Mouse (Mus musculus) heart, embryonic 11.5 days (tissue): ENCODE data around the gene Phlda1. TPM values are rescaled to one million over a fixed set of nuclear protein-coding genes. Genes with fewer than 3 reads are reported as not detected.
"Not testable (repeated sequence)": the region's sequence is repeated elsewhere in the genome, so short reads cannot be mapped to it uniquely, and the experiment has no call there.

ENCODE experiments used
- ATAC-seq: fragments of 200-750 bp; cut with Nextera tagmentation; replicated peaks from 2 replicates; pipeline ENCODE4 v1.8.0; 2017; ENCODE audit warnings: moderate library complexity; ENCODE audit not compliant: insufficient number of reproducible peaks, low FRiP score, low TSS enrichment
- H3K27ac ChIP-seq: fragments of 300-500 bp; sonication (generic); 2 replicates; pipeline ENCODE4 v1.5.1; 2014; ENCODE audit warnings: mild to moderate bottlenecking, low read depth, low read length
- H3K27me3 ChIP-seq: fragments of 300-500 bp; sonication (generic); 2 replicates; pipeline ENCODE4 v1.6.1; 2014; ENCODE audit warnings: mild to moderate bottlenecking, low read length, mixed read lengths; ENCODE audit not compliant: control insufficient read depth, insufficient read depth
- H3K36me3 ChIP-seq: fragments of 300-500 bp; sonication (generic); 2 replicates; pipeline ENCODE4 v1.6.1; 2014; ENCODE audit warnings: mild to moderate bottlenecking, low read length, moderate library complexity, mixed read lengths; ENCODE audit not compliant: control insufficient read depth, insufficient read depth
- H3K4me1 ChIP-seq: fragments of 300-500 bp; sonication (generic); 2 replicates; pipeline ENCODE4 v1.6.1; 2014; ENCODE audit warnings: low read length; ENCODE audit not compliant: control insufficient read depth, insufficient read depth
- H3K4me2 ChIP-seq: fragments of 300-500 bp; sonication (generic); 2 replicates; pipeline ENCODE4 v1.6.1; 2014; ENCODE audit warnings: mild to moderate bottlenecking, moderate library complexity
- H3K4me3 ChIP-seq: fragments of 300-500 bp; sonication (generic); 2 replicates; pipeline ENCODE4 v1.5.1; 2014; ENCODE audit warnings: low read depth, low read length
- H3K9ac ChIP-seq: fragments of 300-500 bp; sonication (generic); 2 replicates; pipeline ENCODE4 v1.6.1; 2014; ENCODE audit warnings: mild to moderate bottlenecking, low read depth, low read length, moderate library complexity
- H3K9me3 ChIP-seq: fragments of 300-500 bp; sonication (generic); replicated peaks from 2 replicates; pipeline ENCODE4 v1.6.1; 2016; ENCODE audit warnings: low read length; ENCODE audit not compliant: control insufficient read depth
- WGBS: fragments of 180-500 bp; shearing (Covaris S2); extraction: QIAGEN DNeasy Blood & Tissue Kit; methylation state at CpG from one replicate; pipeline ENCODE4 v1.1.7; 2014; ENCODE audit not compliant: insufficient replicate concordance; 5-methylcytosine and 5-hydroxymethylcytosine counted together
- polyA plus RNA-seq: library from polyadenylated mRNA; unstranded; fragments of >200 nt; fragmentation: Nextera tagmentation; extraction: Ambion mirVana; gene quantifications from 2 replicates; pipeline ENCODE4 v1.2.1, GENCODE M21; 2014

Phlda1 gene
- polyA plus RNA-seq, 1 experiment from 2014 or later = 22.2 TPM

DNA sequence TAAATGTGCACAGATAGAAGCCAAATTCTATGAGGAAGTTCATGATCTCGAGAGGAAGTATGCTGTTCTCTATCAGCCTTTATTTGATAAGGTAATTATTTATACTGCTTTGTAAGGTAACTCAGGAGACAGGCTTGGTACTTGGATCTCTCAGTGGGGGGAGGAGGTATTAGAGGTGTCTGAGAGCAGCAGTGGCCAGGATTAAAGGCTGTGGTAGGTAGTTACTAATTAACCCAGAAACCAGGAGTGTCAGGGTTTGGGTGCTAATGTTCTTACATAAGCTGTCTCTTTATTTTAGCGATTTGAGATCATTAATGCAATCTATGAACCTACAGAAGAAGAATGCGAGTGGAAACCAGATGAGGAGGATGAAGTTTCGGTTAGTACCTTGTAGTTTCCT lies 16.0 kb upstream of the Phlda1 start:
- 82% methylated on average over 4 of the region's 4 CpGs for WGBS
- peaks cover 32% of the 10 kb centered on the region for H3K36me3 ChIP-seq
- not testable (repeated sequence) for H3K9me3 ChIP-seq, H3K4me1 ChIP-seq, H3K4me3 ChIP-seq, H3K27me3 ChIP-seq, H3K27ac ChIP-seq, H3K9ac ChIP-seq, H3K4me2 ChIP-seq, ATAC-seq

DNA sequence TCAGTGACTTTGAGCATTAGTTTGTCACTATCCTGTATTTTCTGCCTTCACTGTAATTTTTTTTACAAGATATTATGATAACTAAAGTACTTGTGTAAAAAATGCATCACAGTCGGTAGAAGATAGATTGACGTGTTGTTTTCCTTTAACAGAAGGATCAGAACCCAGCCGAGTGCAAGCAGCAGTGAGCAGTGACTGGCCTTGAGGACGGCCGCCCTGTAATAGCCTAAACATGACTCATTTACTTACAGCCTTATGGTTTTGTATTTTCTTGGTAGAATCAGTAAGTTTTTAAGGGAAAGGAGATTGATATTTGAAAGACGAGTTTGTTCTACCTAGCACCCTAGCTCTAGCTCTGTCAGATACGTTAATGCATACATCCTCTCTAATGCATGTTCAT lies 10.2 kb upstream of the Phlda1 start:
- Histone ChIP-seq H3K9ac (no peak overlapping the region), H3K4me1 (no peaks in the 10 kb centered on the region), H3K9me3 (no peaks in the 10 kb centered on the region), H3K27ac (no peak overlapping the region), H3K4me3 (no peak overlapping the region), H3K27me3 (no peaks in the 10 kb centered on the region), H3K36me3 (peaks cover 19% of the 10 kb centered on the region), H3K4me2 (no peak overlapping the region)
- WGBS = 89% methylated on average over 7 of the region's 7 CpGs
- ATAC-seq = no peak

DNA sequence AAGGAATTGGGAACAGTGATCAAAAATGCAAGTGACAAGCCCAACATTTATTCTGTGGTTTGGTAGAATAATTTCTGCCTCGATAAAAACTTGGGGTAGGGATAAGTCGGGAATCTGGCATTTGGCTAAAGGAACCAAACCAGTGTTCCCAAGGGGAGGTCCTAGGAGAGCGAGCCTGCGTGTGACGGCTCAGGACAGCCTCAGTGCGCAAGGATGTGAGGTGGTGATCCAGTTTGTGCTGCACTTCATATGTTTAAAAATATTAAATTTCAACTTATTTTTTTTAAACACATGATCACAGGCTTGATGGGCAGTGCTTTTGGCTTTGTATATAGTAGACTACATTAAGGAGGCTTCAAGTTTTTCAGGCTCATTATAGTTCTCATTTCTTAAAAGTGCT lies 6.2 kb upstream of the Phlda1 start:
- Histone ChIP-seq H3K4me3 (no peak overlapping the region), H3K4me1 (peaks cover 8% of the 10 kb centered on the region), H3K9me3 (no peaks in the 10 kb centered on the region), H3K27me3 (no peaks in the 10 kb centered on the region), H3K4me2 (no peak overlapping the region), H3K27ac (no peak overlapping the region), H3K9ac (no peak overlapping the region), H3K36me3 (peaks cover 10% of the 10 kb centered on the region)
- no peak for ATAC-seq
- 74% methylated on average over 6 of the region's 6 CpGs for WGBS

DNA sequence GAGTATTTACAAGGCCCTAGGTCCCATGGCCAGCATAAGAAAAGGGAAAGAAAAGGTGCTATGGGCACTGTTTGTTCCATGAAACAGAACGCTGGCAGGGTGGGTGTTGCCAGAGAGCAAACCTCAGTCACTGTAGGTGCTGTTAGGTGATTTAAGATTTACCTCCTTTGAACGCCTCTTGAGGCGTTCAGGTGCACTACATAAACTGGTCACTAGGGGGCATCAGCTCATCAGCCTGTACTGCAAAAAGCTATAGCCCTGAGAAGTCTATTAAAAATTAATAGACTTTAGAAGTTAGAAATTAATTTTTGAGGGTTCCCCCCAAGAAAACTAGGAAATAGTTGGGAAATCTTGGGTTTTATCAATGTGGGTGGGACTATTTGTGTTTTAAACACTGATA lies 3.0 kb upstream of the Phlda1 start:
- Histone ChIP-seq H3K4me2 (no peak overlapping the region), H3K9ac (no peak overlapping the region), H3K9me3 (no peaks in the 10 kb centered on the region), H3K36me3 (peaks cover 2% of the 10 kb centered on the region), H3K4me3 (no peak overlapping the region), H3K4me1 (peaks cover 14% of the 10 kb centered on the region), H3K27me3 (no peaks in the 10 kb centered on the region), H3K27ac (no peak overlapping the region)
- ATAC-seq = no peak
- 3% methylated on average over 3 of the region's 3 CpGs for WGBS

DNA sequence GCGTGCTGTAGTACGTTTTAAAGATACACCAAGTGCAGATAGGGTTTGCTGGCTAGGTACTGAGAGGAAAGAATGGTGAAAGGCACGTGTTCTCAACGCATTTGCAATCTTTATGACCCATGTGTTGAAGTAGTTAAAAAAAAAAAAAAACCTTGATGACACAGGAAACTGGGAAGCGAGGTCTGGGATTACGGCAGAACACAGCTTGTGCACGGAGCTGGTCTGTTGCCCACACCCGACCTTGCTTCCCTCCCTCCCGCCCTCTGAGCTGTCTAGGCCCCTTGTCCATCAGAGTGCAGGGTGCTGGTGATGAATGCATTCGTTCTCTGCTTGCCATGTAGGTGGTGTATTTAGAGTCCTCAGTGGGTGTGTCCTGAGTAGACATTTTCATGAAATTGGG lies 2.4 kb upstream of the Phlda1 start:
- WGBS = 20% methylated on average over 10 of the region's 10 CpGs
- peak overlapping the region; percentile 27; the same call in 1 of the 2 replicates for H3K4me2 ChIP-seq

DNA sequence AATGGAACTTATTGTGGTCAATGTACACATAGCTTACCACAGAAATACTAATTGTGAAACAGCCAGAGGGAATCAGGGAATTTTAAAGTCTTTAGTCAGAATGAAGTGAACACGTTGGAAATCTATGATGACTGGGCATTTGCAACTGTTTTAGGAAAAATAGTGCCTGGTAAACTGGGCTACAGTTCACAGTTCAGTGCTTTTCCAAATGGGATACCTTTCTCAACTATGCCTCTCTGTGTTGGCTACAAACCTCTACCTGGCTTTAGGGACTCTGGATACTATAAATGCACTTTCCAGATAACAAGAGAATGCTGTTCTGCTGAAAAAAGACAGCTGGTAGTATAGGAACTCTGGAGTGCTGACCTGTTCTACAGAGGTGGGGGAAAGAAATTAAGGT lies 1.5 kb upstream of the Phlda1 start:
- Histone ChIP-seq H3K36me3 (no peaks in the 10 kb centered on the region), H3K9ac (no peak overlapping the region), H3K9me3 (no peaks in the 10 kb centered on the region), H3K4me1 (peaks cover 25% of the 10 kb centered on the region), H3K27me3 (no peaks in the 10 kb centered on the region), H3K4me3 (no peak overlapping the region), H3K4me2 (no peak overlapping the region), H3K27ac (no peak overlapping the region)
- ATAC-seq = no peak
- 52% methylated on average over 1 of the region's 1 CpGs for WGBS

More for the DNA sequence above, 2.4 kb upstream of the Phlda1 start:
- 0 out of 2 replicates have a peak overlapping the region, but pooled peaks have one; percentile 3 for H3K9ac ChIP-seq
- no peaks in the 10 kb centered on the region for H3K36me3 ChIP-seq
- H3K27me3 ChIP-seq = no peaks in the 10 kb centered on the region
- H3K4me3 ChIP-seq = no peak overlapping the region
- H3K9me3 ChIP-seq = no peaks in the 10 kb centered on the region
- no peak for ATAC-seq
- H3K4me1 ChIP-seq = peaks cover 16% of the 10 kb centered on the region
- H3K27ac ChIP-seq = no peak overlapping the region

DNA sequence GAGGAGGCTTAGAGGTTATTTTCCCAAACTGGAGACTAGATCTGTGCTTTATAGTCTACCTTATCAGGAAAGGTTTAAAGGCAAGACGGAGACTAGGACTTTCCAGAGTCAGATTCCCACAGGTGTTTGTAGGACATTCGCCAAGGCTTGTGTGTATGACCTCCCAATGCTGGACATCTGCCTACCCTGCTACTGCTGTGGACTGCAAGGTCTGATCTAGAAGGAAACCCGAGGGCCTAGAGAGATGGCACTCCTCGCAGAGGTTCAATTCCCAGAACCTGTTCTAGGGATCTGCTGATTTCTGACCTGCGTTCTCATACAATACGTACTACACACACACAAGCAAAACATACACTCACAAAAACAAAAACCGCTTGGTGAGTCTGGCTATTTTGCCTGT lies 680 bp upstream of the Phlda1 start:
- H3K27ac ChIP-seq = no peak overlapping the region; the same call in 1 of the 2 replicates
- 50% methylated on average over 7 of the region's 7 CpGs for WGBS

DNA sequence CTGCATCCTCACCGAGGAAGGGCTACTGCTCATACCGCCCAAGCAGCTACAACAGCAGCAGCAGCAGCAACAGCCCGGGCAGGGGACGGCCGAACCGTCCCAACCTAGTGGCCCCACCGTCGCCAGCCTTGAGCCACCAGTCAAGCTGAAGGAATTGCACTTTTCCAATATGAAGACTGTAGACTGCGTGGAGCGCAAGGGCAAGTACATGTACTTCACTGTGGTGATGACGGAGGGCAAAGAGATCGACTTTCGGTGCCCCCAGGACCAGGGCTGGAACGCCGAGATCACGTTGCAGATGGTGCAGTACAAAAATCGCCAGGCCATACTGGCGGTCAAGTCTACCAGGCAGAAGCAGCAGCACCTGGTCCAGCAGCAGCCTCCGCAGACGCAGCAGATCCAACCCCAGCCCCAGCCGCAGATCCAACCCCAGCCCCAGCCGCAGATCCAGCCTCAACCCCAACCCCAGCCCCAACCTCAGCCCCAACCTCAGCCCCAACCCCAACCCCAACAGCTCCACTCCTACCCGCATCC lies 907 bp downstream of the Phlda1 start:
- under 1% methylated on average over 21 of the region's 23 CpGs for WGBS
- H3K9me3 ChIP-seq = no peaks in the 10 kb centered on the region
- peaks cover 27% of the 10 kb centered on the region for H3K4me1 ChIP-seq
- peak overlapping the region; percentile 87 for H3K4me3 ChIP-seq
- no peaks in the 10 kb centered on the region for H3K36me3 ChIP-seq
- peak overlapping the region; percentile 87 for H3K4me2 ChIP-seq
- ATAC-seq = peak; percentile 11
- H3K27me3 ChIP-seq = no peaks in the 10 kb centered on the region
- peak overlapping the region; percentile 97 for H3K27ac ChIP-seq
- H3K9ac ChIP-seq = peak overlapping the region; percentile 92

More for the DNA sequence above, 680 bp upstream of the Phlda1 start:
- no peak for ATAC-seq
- Histone ChIP-seq H3K9ac (no peak overlapping the region), H3K4me1 (peaks cover 27% of the 10 kb centered on the region), H3K9me3 (no peaks in the 10 kb centered on the region), H3K4me2 (peak overlapping the region; percentile 87), H3K27me3 (no peaks in the 10 kb centered on the region), H3K36me3 (no peaks in the 10 kb centered on the region), H3K4me3 (peak overlapping the region; percentile 87; the same call in 1 of the 2 replicates)
